Mouse (Mus musculus): ENCODE results near the gene Trim17. TPM values are rescaled to one million over a fixed set of nuclear protein-coding genes. Genes with fewer than 3 reads are reported as not detected.
A peak's percentile ranks its signal among the peaks of the same experiment; 100 is the strongest.

Trim17 gene
- polyA plus RNA-seq, 1 experiment from 2014 or later = 0.25 TPM

DNA sequence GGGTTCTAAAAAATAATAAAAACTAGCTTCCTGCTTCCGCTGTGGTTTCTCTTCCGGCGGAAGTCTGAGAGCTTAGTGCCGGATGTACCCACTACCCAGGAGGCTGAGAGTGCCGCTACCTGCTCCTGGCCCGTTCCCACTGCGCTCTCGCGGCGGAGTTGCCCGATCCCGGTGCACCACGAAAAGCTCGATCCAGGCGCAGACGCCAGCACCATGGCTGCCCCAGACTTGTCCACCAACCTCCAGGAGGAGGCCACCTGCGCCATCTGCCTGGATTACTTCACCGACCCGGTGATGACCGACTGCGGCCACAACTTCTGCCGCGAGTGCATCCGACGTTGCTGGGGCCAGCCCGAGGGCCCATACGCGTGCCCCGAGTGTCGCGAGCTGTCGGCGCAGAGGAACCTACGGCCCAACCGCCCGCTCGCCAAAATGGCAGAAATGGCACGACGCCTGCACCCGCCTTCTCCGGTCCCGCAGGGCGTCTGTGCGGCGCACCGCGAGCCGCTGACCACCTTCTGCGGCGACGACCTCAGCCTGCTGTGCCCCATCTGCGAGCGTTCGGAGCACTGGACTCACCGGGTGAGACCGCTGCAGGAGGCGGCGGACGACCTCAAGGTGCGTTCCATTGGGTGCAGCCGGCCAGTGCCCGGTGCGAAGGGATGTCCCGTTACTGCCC is 23.7 kb downstream of the Trim17 start, which contains the start of gene Trim11:
TSS of gene Trim11 (plus strand) at position 67 of the 679 bp plus-strand sequence.
- Histone ChIP-seq H3K4me1 (peaks cover 63% of the 10 kb centered on the region), H3K36me3 (peaks cover 42% of the 10 kb centered on the region), H3K4me3 (peak within 1 kb of the TSS; percentile 95), H3K27me3 (ENCODE audit: low read depth, poor library complexity, severe bottlenecking) (no peaks in the 10 kb centered on the region), H3K9me3 (replicated peaks) (no peaks in the 10 kb centered on the region), H3K27ac (replicated peaks) (peak within 1 kb of the TSS; percentile 91)
- peak; percentile 83 for DNase-seq (ENCODE audit: low spot score)
- under 1% methylated on average over 64 of the region's 64 CpGs for WGBS

DNA sequence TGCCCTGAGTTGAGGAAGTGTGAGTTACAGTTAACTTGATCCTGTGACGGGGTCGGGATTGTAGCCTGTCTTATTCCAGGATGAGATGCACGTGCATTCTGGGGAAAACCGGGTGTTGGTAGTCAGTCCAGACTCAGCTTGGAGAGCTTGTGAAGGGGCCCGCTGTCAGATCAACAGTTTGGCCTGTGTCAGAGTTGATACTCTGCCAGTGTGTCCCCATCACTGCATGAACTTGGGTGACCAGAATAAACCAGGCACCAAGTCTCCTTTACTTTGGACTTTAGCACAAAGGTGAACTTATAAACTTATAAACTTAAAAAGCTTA is 24.2 kb downstream of the Trim17 start:
- Histone ChIP-seq H3K36me3 (peaks cover 46% of the 10 kb centered on the region), H3K27ac (replicated peaks) (peak overlapping the region; percentile 91), H3K27me3 (ENCODE audit: low read depth, poor library complexity, severe bottlenecking) (no peaks in the 10 kb centered on the region), H3K4me3 (peak overlapping the region; percentile 95), H3K4me1 (peaks cover 63% of the 10 kb centered on the region), H3K9me3 (replicated peaks) (no peaks in the 10 kb centered on the region)
- DNase-seq (ENCODE audit: low spot score) = no peak
- WGBS = 5% methylated on average over 5 of the region's 5 CpGs

DNA sequence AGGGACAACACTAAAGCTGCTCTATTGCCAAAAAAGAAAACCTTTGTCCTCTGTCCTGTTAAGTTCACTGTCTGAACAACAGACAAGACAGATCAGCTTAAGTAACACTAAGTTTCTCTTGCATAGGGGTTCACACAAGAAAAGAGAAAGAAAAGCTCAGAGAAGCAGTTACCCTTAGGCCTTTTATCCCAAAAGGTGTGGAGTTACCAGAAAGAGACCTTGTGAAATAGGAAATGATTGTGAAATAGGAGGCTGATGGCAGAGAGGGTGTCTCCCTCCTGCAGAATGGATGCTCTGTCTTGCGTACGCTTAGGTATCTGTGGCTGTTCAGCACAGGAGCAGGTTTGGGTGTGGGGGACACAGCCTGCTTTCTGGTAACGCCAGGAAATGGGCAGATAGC is 24.7 kb downstream of the Trim17 start:
- H3K9me3 ChIP-seq (replicated peaks) = no peaks in the 10 kb centered on the region
- no peaks in the 10 kb centered on the region for H3K27me3 ChIP-seq (ENCODE audit: low read depth, poor library complexity, severe bottlenecking)
- no peak for DNase-seq (ENCODE audit: low spot score)
- peaks cover 46% of the 10 kb centered on the region for H3K36me3 ChIP-seq
- H3K27ac ChIP-seq (replicated peaks) = no peak overlapping the region
- peak overlapping the region; percentile 95 for H3K4me3 ChIP-seq
- peaks cover 61% of the 10 kb centered on the region for H3K4me1 ChIP-seq
- WGBS = 83% methylated on average over 3 of the region's 3 CpGs

DNA sequence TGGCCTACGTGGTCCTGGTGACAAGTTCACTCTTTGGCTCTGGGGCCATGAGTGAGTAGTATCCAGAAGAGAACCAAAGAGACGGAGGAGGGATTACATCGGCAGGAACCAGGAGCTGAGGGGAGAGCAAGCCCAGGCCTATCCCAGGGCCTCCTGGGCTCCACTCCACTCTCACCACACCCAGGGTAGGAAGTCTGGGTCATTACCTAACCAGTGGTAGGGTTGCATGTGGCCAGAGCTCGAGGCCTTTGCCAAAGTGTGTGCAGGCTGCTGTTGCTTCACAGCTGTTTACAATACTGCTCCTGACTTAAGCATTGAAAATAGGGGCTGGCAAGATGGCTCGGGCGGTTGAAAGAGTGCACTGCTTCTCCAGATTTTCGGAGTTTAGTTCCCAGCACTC is 25.2 kb downstream of the Trim17 start:
- DNase-seq (ENCODE audit: low spot score) = no peak
- Histone ChIP-seq H3K27ac (replicated peaks) (no peak overlapping the region), H3K9me3 (replicated peaks) (no peaks in the 10 kb centered on the region), H3K36me3 (peaks cover 46% of the 10 kb centered on the region), H3K4me3 (peak overlapping the region; percentile 95), H3K4me1 (peaks cover 58% of the 10 kb centered on the region), H3K27me3 (ENCODE audit: low read depth, poor library complexity, severe bottlenecking) (no peaks in the 10 kb centered on the region)
- WGBS = 84% methylated on average over 7 of the region's 7 CpGs

GRCm38 (mm10) chr11:58980381-58980990 is 26.0 kb downstream of the Trim17 start:
- Histone ChIP-seq H3K4me3 (no peak overlapping the region; the same call in 1 of the 2 replicates), H3K9me3 (replicated peaks) (no peaks in the 10 kb centered on the region), H3K36me3 (peaks cover 49% of the 10 kb centered on the region), H3K4me1 (peaks cover 58% of the 10 kb centered on the region), H3K27ac (replicated peaks) (no peak overlapping the region), H3K27me3 (ENCODE audit: low read depth, poor library complexity, severe bottlenecking) (no peaks in the 10 kb centered on the region)
- 70% methylated on average over 5 of the region's 5 CpGs for whole genome bisulfite sequencing
- no peak for DNase-seq (ENCODE audit: low spot score)

DNA sequence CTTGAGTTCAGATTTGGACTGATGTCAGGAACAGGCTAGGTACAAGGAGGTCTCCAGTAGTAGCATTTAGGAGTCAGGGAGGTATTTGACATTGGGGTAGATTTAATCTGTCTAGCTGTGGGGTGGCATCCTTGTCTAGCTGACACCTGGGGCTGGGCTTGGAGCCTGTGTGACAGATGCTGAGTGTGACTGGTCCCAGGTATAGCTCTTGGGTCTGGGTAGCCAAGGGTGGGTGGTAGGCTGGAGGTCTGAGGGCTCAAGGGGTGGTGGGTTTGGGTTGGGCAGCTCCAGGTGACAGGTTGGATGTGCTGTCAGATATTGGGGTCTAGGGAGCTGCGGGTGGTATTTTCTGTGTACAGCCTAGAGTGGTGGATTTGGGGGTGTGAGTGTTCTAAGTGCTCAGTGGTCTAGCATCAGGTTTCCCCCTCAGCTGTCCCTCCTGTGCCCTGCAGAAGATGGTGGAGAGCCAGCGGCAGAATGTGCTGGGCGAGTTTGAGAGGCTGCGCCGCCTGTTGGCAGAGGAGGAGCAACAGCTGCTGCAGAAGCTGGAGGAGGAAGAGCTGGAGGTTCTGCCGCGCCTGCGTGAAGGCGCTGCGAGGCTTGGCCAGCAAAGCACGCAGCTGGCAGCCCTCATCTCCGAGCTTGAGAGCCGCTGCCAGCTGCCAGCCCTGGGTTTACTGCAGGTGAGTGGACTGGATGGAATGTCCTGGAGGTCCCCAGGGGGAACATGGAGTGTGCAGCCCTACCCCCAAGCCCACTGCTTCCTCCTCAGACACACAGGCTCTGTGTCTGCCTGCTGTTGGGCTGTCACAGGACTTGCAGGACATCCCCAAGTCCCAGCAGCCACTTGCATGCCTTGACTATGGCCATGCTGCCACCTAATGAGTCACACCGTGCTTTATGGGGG is 27.3 kb downstream of the Trim17 start:
- Histone ChIP-seq H3K4me3 (peak overlapping the region; percentile 4; the same call in 1 of the 2 replicates), H3K27ac (replicated peaks) (no peak overlapping the region), H3K4me1 (peaks cover 46% of the 10 kb centered on the region), H3K36me3 (peaks cover 57% of the 10 kb centered on the region), H3K27me3 (ENCODE audit: low read depth, poor library complexity, severe bottlenecking) (no peaks in the 10 kb centered on the region), H3K9me3 (replicated peaks) (no peaks in the 10 kb centered on the region)
- no peak for DNase-seq (ENCODE audit: low spot score)
- 62% methylated on average over 14 of the region's 14 CpGs for WGBS

DNA sequence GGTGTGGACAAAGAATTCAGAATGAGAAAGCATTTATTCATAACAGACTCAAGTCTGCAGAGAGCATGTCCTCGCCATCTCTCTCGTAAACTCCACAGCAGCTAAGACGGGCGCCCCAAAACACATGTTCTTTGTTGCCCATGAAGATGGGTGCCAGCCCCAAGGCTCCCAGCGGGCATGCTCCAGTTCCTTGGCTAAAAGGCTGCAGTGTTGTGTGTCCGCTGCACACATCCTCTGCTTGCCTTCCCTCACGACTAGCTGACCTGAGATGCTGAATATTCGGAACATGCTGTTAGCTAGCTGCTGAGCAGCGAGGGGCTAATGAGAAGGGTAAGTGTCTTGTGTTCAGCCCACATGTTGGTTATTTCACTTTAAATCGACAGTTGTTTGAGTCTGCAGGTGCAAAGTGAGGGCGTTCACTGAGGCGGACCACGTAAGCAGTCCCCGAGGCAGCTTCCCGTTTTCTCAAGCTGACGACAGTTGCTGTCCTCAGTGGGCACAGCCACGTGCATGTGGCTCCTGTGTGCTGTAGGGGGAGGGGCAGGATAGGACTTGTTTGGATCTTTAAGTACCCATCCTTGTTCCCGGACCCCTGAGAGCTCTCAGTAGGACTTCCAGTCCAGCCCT is 28.1 kb downstream of the Trim17 start:
- Histone ChIP-seq H3K9me3 (replicated peaks) (no peaks in the 10 kb centered on the region), H3K27me3 (ENCODE audit: low read depth, poor library complexity, severe bottlenecking) (no peaks in the 10 kb centered on the region), H3K4me3 (peak overlapping the region; percentile 4; the same call in 1 of the 2 replicates), H3K27ac (replicated peaks) (no peak overlapping the region), H3K36me3 (peaks cover 64% of the 10 kb centered on the region), H3K4me1 (peaks cover 41% of the 10 kb centered on the region)
- no peak for DNase-seq (ENCODE audit: low spot score)
- WGBS = 91% methylated on average over 18 of the region's 18 CpGs

DNA sequence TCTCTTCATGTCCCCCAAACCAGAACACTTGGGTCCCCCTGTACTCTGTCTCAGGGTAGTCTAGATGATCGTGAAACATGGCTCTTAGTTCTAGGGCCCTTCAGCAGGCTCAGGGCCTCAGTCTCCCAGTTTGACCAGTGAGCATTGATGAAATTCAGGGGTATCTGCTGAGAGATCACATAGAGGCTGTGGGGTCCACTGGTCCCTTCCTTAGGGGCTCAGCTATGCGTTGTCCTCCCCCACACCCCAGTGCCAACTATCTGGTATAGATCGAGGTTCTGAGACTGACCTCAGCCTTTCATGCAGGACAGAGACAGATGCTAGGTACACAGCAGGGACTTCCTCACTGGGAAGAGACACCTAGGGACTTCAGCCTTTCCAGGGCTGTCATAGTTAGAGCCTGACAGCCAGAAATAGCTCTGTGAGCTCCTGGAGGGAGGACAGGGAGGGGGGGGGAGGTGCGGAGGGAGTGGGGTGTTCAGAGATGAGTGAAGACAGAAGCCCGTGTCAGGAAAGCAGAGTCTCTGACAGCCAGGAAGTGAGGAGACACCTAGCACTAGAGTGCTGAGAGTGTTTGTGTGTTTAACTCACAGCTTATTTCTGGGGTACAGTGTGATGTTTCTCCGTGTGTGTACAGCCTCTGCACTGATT is 29.3 kb downstream of the Trim17 start:
- H3K4me3 ChIP-seq = no peak overlapping the region
- peaks cover 34% of the 10 kb centered on the region for H3K4me1 ChIP-seq
- peaks cover 77% of the 10 kb centered on the region for H3K36me3 ChIP-seq
- H3K27ac ChIP-seq (replicated peaks) = no peak overlapping the region
- no peaks in the 10 kb centered on the region for H3K9me3 ChIP-seq (replicated peaks)
- WGBS = 94% methylated on average over 6 of the region's 6 CpGs
- DNase-seq (ENCODE audit: low spot score) = no peak
- no peaks in the 10 kb centered on the region for H3K27me3 ChIP-seq (ENCODE audit: low read depth, poor library complexity, severe bottlenecking)

DNA sequence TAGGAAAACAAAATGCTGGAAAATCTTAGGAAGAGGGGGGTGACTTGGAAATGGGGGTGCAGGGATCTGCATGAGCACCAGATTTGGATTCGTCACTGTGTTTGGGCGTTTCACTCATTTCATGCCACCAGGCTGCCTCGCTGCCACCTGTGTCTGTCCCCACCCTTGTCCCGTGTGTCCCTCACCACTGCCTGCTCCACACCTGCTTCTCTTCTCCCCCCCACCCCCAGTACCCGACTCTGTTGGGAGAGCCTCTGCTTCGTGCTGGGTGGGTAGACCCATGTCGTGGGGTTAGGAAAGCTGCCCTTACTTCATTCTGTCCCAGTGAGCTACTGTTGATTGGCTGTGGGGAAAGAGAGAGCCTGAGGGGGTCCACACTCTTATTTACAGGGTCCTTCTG is 30.2 kb downstream of the Trim17 start:
- 97% methylated on average over 7 of the region's 7 CpGs for WGBS
- no peak for DNase-seq (ENCODE audit: low spot score)
- Histone ChIP-seq H3K27ac (replicated peaks) (no peak overlapping the region), H3K36me3 (peaks cover 85% of the 10 kb centered on the region), H3K27me3 (ENCODE audit: low read depth, poor library complexity, severe bottlenecking) (no peaks in the 10 kb centered on the region), H3K9me3 (replicated peaks) (no peaks in the 10 kb centered on the region), H3K4me1 (peaks cover 25% of the 10 kb centered on the region), H3K4me3 (no peak overlapping the region)

DNA sequence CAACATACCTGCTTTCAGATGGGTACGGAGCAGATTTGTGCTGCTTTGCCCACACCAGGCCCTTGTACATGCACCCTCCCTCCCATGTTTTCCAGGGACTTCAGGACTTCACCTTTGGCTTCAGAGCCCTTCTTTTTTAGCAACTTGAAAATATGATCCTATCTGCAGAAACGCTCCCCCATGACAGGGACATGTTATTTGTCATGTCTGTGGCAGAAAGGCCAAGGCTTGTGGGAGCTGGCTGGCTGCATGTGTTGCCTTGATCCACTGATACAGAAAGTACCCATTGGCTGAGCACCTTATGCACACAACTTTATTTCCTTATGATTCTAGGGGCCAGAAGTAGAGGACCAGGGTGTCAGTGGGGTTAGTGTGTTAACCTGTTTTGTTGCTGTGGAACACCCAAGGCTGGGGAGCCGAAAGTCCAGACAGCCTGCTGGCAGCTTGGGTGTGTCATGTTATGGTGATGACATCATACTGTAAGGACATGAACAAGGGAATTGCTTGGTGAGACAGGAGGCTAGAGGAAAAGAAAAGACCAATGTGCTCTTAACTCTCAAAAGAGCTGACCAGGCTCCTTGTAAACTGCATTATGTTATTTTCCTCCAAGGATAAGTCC is 30.9 kb downstream of the Trim17 start:
- H3K27ac ChIP-seq (replicated peaks) = no peak overlapping the region
- WGBS = 93% methylated on average over 3 of the region's 3 CpGs
- no peak overlapping the region for H3K4me3 ChIP-seq
- H3K27me3 ChIP-seq (ENCODE audit: low read depth, poor library complexity, severe bottlenecking) = no peaks in the 10 kb centered on the region
- H3K4me1 ChIP-seq = peaks cover 18% of the 10 kb centered on the region
- peaks cover 93% of the 10 kb centered on the region for H3K36me3 ChIP-seq
- H3K9me3 ChIP-seq (replicated peaks) = no peaks in the 10 kb centered on the region
- no peak for DNase-seq (ENCODE audit: low spot score)

- H3K4me3 ChIP-seq = no peak overlapping the region
- peaks cover 3% of the 10 kb centered on the region for H3K4me1 ChIP-seq
- H3K36me3 ChIP-seq = peaks cover 73% of the 10 kb centered on the region
- no peaks in the 10 kb centered on the region for H3K9me3 ChIP-seq (replicated peaks)
- H3K27me3 ChIP-seq (ENCODE audit: low read depth, poor library complexity, severe bottlenecking) = peaks cover 14% of the 10 kb centered on the region
- WGBS = 95% methylated on average over 4 of the region's 4 CpGs
- DNase-seq (ENCODE audit: low spot score) = no peak
- H3K27ac ChIP-seq (replicated peaks) = no peak overlapping the region
Observed at GRCm38 (mm10) chr11:58989166-58989565, 34.7 kb downstream of the Trim17 start.

GRCm38 (mm10) chr11:58990141-58990540 is 35.7 kb downstream of the Trim17 start:
- WGBS = 91% methylated on average over 17 of the region's 17 CpGs
- peaks cover 23% of the 10 kb centered on the region for H3K27me3 ChIP-seq (ENCODE audit: low read depth, poor library complexity, severe bottlenecking)
- peaks cover 12% of the 10 kb centered on the region for H3K4me1 ChIP-seq
- H3K9me3 ChIP-seq (replicated peaks) = no peaks in the 10 kb centered on the region
- H3K36me3 ChIP-seq = peaks cover 63% of the 10 kb centered on the region
- DNase-seq (ENCODE audit: low spot score) = no peak
- no peak overlapping the region for H3K27ac ChIP-seq (replicated peaks)
- no peak overlapping the region for H3K4me3 ChIP-seq

Measured in midbrain, embryonic 10.5 days (tissue).